Mouse (Mus musculus) skeletal muscle tissue, adult 2 months (tissue): ENCODE results near the gene R3hcc1l.
A peak's percentile ranks its signal among the peaks of the same experiment; 100 is the strongest.

Experiments
- DNase-seq: peaks from one replicate; pipeline ENCODE4 v3.0.0-alpha.2; 2012; ENCODE audit warnings: low read depth, low spot score

R3hcc1l gene

DNA sequence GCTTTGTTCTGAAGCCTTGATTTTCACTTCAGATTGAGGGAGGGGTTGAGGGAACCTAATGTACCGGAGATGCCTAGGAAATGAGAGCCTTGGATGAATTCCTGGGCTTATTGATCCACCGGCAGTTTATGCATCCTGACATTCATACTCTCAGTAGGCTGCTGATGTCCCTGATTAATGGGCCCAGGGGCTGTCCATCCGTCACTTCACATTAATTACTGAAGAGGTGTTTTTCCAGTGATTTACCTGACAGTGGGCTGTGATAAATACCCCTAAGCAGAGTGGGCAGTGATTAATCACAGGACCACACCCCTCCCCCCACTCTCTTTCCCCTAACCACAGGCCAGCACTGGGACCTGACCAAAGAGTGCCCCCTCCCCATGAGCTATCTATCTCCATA lies 22.1 kb downstream of the R3hcc1l start:
- DNase-seq, result no peak

DNA sequence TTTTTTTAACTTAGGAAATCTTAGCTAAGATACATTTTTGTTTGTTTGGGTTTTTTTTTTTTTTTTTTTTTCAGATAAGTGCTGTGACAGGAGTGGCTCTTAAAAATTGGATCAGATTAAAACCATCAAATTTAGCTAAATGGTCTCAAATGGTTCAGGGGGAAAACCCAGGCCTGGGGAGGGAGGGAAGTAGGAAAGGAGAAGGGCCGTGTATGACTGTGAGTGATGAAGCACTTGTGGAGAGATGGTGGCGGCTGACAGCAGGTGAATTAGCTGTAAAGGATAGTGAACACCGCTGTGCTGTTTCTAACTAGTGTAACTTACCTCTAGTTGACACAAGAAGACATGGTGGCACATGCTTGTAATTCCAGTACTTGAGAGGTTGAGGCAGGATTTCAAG lies 40.1 kb downstream of the R3hcc1l start:
- DNase-seq, result no peak

DNA sequence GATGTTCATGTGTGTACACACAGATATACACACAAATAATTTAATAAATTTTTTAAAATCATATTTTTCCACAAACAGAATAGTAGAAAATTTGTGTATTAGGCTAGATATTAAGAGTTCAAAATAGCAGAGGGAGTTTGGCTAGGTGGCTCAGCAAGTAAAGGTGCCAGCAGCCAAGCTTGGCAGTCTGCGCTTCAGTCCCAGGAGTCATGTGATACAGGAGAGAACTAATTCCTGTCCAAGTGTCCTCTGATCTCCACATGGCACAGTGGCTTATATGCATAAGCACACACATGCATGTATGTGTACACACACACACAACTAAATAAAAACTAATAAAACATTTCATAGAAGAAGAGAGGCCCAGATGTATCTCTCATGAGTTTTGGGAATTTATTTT lies 43.4 kb downstream of the R3hcc1l start:
- DNase-seq, result peak; percentile 49

DNA sequence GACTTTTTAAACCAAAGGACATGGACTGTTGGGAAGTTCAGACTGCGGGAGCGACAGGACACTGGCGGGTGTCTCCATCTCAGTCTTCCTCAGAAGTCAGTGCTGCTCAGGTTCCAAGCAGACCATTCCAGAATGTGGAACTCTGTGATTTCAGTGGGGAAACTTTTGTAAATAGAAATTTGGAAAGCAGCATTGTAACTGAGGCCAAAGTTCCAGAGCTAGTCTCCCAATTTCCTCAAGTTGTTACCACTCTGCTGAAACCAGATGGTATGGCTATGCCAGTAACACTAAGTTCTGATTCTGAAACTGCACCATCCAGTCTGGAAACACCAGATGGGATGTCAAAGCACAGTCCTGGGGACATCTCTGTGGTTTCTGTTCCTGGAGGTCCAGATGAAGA lies 44.4 kb downstream of the R3hcc1l start:
- no peak for DNase-seq

DNA sequence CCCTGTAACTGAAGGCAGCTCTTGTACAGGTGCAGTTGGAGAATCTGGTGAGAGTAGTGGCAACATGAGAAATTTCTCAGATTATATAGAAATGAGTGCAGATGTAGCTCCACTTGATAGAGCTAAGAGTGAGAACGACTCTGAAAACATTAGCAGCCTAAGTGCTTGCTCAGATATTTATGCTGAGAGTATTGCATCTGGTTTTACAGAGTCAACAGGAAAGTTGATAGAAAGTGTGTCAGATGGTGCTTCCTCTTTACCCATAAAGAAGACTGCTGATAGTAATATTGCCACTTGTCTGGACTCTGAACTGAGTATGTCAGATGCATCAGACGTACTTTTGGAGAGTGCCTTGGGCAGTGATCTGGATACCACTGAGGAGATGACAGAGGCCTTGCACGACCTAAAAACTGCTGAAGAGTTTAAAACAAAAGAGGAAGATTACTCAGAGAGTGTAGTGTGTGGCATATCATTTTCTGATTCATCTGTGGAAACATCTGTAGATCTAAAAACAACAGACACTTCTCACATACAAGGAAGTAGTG lies 45.2 kb downstream of the R3hcc1l start:
- no peak for DNase-seq

DNA sequence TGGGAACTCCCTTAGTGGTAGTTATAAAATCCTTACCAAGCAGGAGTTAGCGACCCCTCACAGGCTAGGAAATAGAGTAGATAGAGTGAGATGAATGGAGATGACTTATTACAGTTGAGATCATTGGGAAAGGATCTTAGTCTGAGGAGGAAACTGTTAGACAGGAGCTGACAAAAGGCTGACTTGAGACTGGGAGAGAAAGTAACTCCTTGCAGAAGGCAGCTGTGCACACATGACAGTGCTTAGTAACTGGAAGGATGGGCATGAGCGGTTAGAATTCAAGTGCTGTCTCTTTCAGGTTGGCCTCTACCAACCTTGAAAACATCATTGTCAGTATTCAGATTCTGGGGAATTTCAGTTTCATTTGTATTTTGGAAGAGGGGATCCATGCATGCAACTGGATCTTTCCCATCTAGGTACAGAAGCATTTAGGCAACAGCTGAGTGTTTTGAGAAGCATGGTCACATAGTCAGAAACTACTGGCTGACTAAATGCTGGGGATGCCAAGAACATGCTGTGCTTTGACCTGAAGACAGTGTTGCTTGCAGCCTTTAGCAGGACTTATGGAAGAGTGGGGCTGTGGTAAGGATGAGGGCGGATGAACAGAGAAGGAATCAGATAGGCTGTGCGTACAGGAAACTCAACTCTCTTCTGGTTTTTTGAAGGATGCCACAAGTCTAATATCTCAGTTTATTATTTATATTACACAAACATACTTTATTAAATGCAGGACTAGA lies 47.9 kb downstream of the R3hcc1l start:
- peak; percentile 51 for DNase-seq

DNA sequence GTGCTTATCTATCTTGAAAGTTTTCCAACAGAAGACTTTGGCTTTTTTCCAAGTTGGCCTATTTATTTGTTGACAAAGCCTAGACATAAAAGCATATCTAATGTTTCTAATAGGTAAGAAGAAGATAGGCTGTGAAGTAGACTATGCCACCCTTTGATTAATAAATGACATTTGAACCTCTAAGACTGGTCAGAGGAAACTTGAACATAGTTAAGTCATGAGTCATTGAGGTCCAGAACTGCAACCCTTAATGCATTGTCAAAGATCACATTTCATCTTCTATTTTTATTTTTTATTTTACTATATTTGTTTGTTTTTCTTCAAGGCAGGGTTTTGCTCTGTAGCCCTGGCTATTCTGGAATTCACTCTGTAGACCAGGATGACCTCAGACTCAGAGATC lies 48.5 kb downstream of the R3hcc1l start:
- no peak for DNase-seq

DNA sequence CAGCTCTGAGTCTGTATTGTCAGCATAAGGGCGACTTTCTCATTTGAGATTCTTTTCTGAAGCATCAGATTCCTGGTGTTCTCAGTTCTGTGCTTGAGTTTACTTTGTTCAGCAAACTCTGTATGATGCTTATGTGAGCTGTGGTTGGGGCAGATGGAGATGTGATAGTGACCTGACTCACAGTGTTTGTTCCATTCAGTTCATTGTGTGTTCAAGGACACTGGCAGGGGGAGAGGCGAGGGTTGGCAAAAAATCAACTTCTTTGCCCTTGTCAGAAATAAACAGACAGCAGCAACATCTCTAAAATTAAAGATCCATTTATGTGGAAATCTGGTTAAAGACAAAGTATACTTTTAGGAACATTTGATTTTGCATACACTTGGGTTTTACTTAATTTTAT lies 50.5 kb downstream of the R3hcc1l start:
- DNase-seq, result no peak

DNA sequence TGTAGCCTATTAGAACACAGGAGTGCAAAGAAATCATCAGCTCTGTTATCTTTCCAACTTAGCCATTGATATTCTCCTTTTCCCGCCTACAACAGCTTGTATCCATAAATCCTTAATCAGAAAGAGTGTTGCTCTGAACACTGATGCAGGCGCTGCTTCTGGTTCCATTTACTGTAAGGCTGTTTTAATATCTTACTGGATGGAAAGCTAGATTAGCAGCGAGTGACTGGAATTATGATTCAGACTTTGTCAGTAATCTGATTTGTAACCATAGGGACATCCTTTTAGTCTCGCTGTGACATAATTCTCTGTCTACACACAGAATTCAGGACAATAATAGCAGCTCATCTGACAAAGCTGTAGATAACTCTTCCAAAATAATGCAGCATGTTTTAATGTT lies 52.7 kb downstream of the R3hcc1l start:
- DNase-seq, result no peak

DNA sequence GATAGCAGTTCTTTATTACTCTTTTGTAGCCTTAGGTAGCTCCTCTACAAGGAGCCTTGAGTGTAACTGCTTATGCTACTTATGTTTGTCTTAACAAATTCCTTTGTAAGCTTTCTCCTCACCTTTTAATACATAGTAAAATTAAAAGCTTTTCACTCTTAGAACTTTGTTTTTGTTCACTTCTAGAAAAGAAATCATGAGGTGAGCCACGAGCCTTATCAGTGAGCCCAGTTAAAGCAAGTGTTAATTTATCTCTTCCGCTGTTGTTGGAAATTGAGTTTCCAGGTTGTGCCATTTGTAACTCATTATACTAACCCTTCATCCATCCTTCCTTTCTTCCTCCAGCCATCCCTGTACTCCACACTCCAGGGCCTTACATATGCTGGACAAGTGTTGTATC lies 56.8 kb downstream of the R3hcc1l start:
- DNase-seq, result no peak

DNA sequence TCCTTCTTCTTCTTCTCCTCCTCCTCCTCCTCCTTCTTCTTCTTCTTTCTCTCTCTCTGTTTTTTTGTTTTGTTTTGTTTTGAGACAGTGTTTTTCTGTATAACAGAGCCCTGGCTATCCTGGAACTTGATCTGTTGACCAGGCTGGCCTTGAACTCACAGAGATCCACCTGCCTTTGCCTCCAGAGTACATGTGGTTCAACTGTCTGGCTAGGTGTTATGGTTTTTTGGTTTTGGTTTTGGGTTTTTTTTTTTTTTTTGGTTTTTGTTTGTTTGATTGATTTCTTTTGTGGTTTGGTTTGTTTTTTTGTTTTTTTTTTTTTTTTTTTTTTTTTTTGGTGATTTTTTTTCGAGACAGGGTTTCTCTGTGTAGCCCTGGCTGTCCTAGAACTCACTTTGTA lies 58.3 kb downstream of the R3hcc1l start:
- DNase-seq, result no peak

DNA sequence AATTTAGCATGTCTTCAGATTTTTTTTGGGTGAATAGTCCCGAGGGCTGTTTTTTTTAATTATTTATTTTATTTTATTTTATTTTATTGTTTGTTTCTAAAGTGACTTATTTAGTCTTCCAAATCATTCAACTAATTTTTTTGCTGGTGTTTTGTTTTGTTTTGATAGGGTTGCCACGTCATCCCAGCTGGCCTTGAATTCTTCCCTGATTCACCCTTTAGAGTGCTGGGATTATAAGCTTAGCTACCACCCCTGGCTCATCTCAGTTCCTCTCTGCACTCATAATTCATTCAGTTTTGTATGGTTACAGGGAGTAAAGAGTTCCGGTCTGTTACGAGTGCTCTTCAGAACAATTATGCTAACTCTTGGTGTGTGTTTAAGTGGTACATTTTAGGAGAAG lies 60.1 kb downstream of the R3hcc1l start:
- no peak for DNase-seq

DNA sequence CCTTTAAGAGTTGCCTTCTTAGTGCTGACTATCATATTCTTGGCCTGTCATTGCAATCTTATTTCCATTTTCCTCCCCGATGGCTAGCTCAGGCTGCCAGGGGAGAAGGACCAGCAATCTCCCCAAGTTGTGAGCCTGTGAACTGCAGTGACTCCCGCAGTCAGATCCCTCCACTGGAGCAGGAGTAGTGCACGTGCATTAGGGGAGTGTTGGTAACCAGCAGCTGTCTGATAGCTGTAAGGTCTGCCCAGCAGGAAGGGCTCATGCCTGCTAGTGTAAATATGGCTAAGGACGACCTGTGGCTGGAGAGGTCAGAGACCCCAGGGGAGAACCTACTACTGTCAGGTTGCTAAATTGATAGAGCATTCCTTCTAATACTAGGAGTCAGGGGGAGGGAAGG lies 62.1 kb downstream of the R3hcc1l start:
- DNase-seq, result no peak

DNA sequence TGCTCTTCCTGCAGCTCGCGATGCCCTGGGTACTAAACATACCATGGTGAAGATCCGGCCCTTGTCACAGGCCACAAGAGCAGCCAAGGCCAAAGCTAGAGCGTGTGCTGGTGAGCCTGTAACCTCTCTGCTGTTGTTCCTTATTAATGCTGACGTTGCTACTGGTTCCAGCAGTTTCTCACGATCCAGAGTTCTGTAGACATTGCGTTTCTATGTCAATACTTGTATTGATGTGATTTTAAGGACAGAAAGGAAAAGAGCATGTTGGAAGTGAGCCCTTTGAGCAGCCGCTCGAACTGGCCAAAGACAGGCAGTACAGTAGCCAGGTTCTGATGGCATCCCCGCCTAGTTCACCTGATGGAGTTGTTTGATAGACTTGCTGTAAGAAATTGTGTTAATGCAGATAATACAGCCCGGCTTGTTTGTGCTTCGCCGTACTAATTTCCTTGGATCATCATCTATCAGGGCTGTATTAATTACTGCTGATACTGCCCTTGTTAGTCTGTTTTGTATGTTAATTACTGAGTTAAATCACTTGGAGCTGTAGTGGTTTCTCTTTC lies 64.3 kb downstream of the R3hcc1l start:
- DNase-seq, result no peak

DNA sequence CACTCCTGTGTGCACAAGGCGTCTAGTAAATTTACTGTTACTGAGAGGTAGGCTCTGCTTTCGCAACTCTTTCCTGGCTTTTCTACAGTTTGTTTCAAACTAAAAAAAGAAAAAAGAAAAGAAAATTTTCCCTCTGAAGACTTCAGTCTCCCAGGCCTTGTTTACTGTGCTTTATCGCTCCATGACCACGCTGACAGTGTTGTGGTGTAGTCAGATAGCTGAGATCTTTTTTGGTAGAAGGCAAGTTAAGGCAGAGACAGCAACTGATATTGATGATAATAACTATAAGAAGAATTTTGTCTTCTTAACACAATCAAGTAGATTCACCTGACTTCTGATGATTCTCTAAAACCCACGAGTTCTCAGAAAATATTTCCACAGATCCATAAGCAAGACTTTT lies 65.1 kb downstream of the R3hcc1l start:
- no peak for DNase-seq

DNA sequence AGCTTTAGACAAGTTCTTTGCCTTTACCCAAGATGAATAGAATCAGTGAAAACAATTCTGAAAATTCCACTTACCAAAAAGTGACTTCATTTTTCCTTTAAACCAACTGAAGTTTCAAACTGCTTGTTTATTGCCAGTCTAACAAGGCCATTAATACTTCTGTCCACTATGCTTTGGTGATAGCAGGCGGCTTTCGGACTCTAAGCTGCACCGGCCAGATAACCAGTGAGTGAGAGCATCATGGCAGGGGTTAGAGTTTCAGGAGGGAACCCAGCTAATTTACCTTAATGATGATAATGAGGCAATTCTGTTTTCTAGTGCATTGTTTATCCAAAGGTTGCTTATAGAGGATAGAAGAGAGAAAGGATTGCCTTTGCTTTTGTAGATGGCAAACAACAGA lies 65.6 kb downstream of the R3hcc1l start:
- DNase-seq, result no peak

DNA sequence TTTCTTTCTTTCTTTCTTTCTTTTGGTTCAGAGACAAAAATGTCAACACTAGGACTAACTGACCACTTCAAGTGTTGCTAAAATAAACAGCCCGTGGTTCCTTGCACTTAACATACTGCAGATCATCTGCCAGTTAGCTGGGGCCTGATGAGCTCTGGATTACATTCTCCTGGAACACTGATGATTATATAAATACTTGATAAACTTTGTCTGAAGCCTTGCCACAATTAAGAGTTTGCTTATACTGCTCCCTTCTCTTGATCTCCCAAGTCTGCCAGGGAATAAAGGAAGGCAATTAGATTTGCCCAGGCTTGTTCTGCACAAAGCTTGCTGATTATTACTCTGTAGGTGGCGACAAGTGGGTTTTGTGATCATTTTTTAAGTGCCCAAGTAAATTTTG lies 69.1 kb downstream of the R3hcc1l start:
- DNase-seq, result no peak

DNA sequence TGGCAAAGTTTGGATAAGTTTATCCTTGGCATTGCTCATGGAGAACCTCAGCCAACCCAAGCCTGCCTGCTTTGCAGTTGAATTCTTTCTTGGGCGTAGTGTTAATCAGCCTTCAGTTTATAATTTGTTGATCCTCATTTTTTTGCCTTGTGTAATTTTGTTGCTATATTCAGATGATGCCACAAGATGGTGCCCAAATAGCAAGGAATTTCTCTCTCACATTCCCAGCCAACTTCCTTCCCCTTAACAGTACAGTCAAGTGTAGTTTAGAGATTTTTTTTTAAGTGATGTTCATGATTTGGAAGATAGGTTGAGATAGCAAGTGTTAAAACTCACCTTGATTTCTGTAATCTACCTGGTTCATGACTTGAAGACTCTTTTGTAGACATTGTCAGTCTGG lies 70.7 kb downstream of the R3hcc1l start:
- no peak for DNase-seq

DNA sequence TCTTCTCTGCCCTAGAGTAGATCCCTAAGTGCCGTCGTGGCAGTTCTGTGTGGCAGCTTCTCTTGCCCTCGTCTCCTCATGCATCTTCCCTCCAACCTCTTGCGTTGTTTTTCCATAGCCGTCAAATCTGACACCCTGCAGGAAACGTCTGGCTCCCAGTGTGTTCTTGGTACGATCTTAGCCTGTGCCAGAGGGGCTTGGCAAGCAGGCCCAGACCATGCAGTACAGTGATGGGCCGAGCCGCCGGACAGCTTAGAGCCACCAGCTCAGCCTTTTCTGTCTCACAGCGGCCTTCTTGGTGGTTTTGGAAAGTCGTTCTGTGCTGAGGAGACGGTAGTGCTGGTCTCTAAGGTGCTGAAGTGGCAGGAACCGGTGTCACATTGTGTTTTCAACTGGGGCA lies 73.0 kb downstream of the R3hcc1l start:
- no peak for DNase-seq

DNA sequence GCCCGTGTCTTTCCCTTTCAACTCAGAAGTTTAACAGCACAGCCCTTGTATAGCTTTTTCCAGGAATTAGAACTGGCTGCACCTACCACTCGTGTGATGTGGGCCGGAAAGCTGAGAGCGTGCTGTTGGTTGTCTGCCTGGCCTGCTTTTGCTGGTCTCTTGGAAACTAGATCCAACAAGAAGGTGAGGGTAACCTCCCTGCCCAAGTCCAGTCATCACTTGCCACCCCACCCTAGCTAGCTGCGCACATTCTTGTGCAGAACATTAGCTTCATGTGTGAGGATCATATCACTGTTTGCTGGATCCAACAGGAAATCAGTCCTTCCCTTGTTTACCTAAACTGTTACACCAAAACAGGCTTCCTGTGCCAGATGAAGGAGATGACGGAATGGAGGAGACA lies 74.9 kb downstream of the R3hcc1l start:
- DNase-seq, result no peak

DNA sequence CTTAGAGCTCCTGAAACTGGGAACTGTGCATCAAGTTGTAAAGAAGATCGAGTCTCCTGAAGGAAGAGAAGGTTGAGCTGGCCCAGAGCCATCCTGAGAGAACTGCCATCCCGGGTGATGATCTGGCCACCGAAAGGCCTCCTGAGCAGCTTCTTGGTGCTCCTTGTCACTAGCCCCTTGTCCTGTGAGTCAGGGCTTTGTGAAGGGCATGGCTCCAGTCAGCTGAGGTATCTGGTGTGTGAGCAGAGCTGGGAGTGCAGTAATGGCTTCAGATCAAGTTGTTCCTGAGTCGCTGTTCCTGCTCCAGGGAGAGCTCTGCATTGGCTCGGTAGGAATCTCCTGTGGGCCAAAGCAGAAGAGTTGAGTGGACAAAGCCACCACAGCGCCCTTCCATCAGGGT lies 76.5 kb downstream of the R3hcc1l start:
- DNase-seq, result no peak

DNA sequence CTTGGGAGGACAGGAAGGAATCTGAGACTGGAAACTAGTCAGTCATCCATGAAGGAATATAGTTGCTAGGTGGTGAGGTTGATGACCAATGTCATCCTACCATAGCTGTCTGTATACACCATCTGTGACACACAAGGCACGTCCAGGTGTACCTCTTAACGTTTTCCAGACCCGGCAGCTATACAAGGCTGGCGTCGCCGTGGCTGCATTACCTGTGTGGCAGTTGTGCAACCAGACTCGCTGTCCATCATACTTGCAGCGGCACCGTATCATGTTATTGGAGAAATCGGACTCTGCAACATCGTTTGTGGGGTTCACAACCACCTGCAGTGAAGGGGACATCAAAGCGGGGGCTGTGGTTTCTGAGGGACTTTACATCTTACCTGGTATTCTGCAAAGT lies 78.7 kb downstream of the R3hcc1l start:
- DNase-seq, result no peak

DNA sequence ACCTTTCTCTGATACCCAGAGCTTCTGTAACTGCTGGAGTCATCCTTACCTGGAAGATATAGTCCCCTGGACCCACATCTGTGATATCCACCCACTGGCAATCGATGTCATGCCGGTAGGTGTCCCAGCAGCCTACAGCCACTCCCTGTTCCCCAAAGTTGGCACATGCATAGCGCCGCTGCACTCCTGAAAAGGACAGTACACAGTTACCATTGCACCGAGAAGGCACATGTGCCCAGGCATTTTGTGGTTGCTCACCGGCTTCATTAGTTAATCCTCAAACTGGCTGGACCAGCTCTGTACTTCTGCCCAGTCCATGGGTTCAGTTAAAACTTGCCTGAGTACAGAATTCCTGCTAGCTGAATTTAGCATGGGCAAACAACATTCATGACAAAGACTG lies 79.3 kb downstream of the R3hcc1l start:
- DNase-seq, result no peak

DNA sequence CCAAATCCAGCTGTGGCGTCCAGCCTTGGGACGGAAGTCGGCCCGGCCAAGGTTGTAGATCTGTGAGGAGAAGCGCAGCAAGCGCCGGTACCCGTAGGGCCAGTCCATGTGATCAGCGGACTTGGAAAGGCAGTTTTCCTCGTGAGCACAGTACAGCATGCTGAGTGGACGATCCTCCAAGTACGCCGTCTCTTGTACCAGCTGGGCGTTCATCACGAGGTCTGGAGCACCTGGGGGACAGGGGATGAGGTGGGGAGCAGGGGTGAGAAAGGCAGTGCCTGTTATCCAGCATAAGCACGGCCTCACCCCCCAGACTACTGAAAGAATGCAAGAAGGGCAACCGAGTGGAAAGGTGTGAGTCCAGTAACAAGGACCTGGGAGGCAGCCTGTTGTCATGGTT lies 81.3 kb downstream of the R3hcc1l start:
- no peak for DNase-seq
